Mouse (Mus musculus) heart, embryonic 12.5 days (tissue): ENCODE results near the gene Cntrl. TPM values are rescaled to one million over a fixed set of nuclear protein-coding genes. Genes with fewer than 3 reads are reported as not detected.

Experiments
- ATAC-seq: fragments of 200-750 bp; cut with Nextera tagmentation; 2 replicates; pipeline ENCODE4 v1.8.0; 2017; ENCODE audit warnings: moderate TSS enrichment, moderate library complexity; ENCODE audit not compliant: insufficient number of reproducible peaks, low FRiP score
- H3K27ac ChIP-seq: fragments of 300-500 bp; sonication (generic); 2 replicates; pipeline ENCODE4 v1.5.1; 2016; ENCODE audit warnings: mild to moderate bottlenecking, moderate library complexity; ENCODE audit not compliant: poor library complexity, severe bottlenecking
- H3K27me3 ChIP-seq: fragments of 300-500 bp; sonication (generic); replicated peaks from 2 replicates; pipeline ENCODE4 v1.6.1; 2016; ENCODE audit warnings: mild to moderate bottlenecking, moderate library complexity
- H3K36me3 ChIP-seq: fragments of 300-500 bp; sonication (generic); 2 replicates; pipeline ENCODE4 v1.6.1; 2016; ENCODE audit warnings: mild to moderate bottlenecking, moderate library complexity
- H3K4me1 ChIP-seq: fragments of 300-500 bp; sonication (generic); replicated peaks from 2 replicates; pipeline ENCODE4 v1.6.1; 2016; ENCODE audit warnings: mild to moderate bottlenecking
- H3K4me2 ChIP-seq: fragments of 300-500 bp; sonication (generic); 2 replicates; pipeline ENCODE4 v1.6.1; 2016; ENCODE audit warnings: mild to moderate bottlenecking, moderate library complexity
- H3K4me3 ChIP-seq: fragments of 300-500 bp; sonication (generic); 2 replicates; pipeline ENCODE4 v1.5.1; 2016; ENCODE audit warnings: mild to moderate bottlenecking
- H3K9ac ChIP-seq: fragments of 300-500 bp; sonication (generic); 2 replicates; pipeline ENCODE4 v1.6.1; 2016; ENCODE audit warnings: mild to moderate bottlenecking, moderate library complexity
- H3K9me3 ChIP-seq: fragments of 300-500 bp; sonication (generic); replicated peaks from 2 replicates; pipeline ENCODE4 v1.6.1; 2016; ENCODE audit warnings: mild to moderate bottlenecking, moderate library complexity
- WGBS: fragments of 180-500 bp; shearing (Covaris S2); methylation state at CpG from one replicate; pipeline ENCODE4 v1.1.7; 2016; 5-methylcytosine and 5-hydroxymethylcytosine counted together
- polyA plus RNA-seq: library from polyadenylated mRNA; unstranded; fragments of >200 nt; fragmentation: Nextera tagmentation; extraction: Ambion mirVana; gene quantifications from 2 replicates; pipeline ENCODE4 v1.2.1, GENCODE M21; 2016

Gene Cntrl
- polyA plus RNA-seq, 1 experiment from 2014 or later: 22.0 TPM

DNA sequence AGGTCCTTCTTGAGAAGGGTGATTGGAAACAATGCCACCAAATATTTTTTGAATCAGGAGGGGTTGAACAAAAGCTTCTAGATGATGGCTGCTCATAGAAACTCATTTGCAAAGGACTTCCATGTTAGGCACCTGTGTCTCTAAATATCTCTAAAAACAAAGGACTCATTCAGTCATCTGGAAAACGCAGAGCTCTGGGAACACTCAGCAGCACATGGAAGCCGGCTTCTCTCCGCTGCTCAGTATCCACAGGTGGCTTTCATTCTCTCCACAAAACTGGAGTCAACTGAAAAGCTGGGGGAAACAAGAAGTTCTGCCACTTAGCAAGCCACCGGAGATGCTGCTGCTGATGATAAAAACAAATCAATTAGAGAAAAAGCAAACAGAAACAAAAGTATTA lies 118.9 kb downstream of the Cntrl start:
- Histone ChIP-seq H3K9ac (no peak overlapping the region), H3K4me2 (no peak overlapping the region), H3K36me3 (no peaks in the 10 kb centered on the region), H3K27ac (no peak overlapping the region), H3K27me3 (no peaks in the 10 kb centered on the region), H3K4me3 (no peak overlapping the region), H3K9me3 (no peaks in the 10 kb centered on the region), H3K4me1 (peaks cover 27% of the 10 kb centered on the region)
- no peak for ATAC-seq
- 57% methylated on average over 4 of the region's 4 CpGs for whole genome bisulfite sequencing

Other genes starting within 250 kb of the Cntrl start
- gene Cutal, start 235.1 kb upstream of the Cntrl start, polyA plus RNA-seq: not detected in 2 replicates
- 59.7 and 60.0 TPM in 2 replicates for gene Psmd5, start 234.5 kb upstream of the Cntrl start, polyA plus RNA-seq
- gene Phf19, start 195.5 kb upstream of the Cntrl start, polyA plus RNA-seq: 2.6 and 3.2 TPM in 2 replicates
- 1.2 and 1.3 TPM in 2 replicates for gene Traf1, start 147.7 kb upstream of the Cntrl start, polyA plus RNA-seq
- 0.17 TPM in 1 of 2 replicates, not detected in the other for gene Hc, start 48.1 kb upstream of the Cntrl start, polyA plus RNA-seq
- gene AI182371, start 7.9 kb upstream of the Cntrl start, polyA plus RNA-seq: 0.31 and 0.47 TPM in 2 replicates
- 255 and 280 TPM in 2 replicates for gene Rab14, start 91.6 kb downstream of the Cntrl start, polyA plus RNA-seq
- 186 and 190 TPM in 2 replicates for gene Gsn, start 146.9 kb downstream of the Cntrl start, polyA plus RNA-seq
- 42.2 and 42.7 TPM in 2 replicates for gene Stom, start 227.5 kb downstream of the Cntrl start, polyA plus RNA-seq